Mouse (Mus musculus) heart, adult 9 months (tissue): ENCODE measurements at regions not wholly inside any gene's neighbourhood (a gene's known extent, or its start where the extent isn't known, plus 50 kb on each side); places are given as distances from the start of the nearest gene placed in this dataset.

Experiments used
- DNase-seq, 2 experiments: peaks; one replicate each; pipeline ENCODE4 v3.0.0; 2022; ENCODE audit warnings: low spot score in 2 of 2

- no peak for DNase-seq
Observed at GRCm38 (mm10) chr12:56472856-56473647, 63.7 kb downstream of the Nkx2-1 start.

- no peak for DNase-seq
Observed at GRCm38 (mm10) chr12:56470932-56471500, 65.7 kb downstream of the Nkx2-1 start.

- DNase-seq: no peak
Observed at GRCm38 (mm10) chr12:56459508-56460119, 77.1 kb downstream of the Nkx2-1 start.

GRCm38 (mm10) chr12:56458665-56459507, 77.8 kb downstream of the Nkx2-1 start:
- DNase-seq: no peak

GRCm38 (mm10) chr12:56457951-56458350, 78.8 kb downstream of the Nkx2-1 start:
- DNase-seq: no peak

GRCm38 (mm10) chr12:56457356-56457755, 79.4 kb downstream of the Nkx2-1 start:
- no peak for DNase-seq

GRCm38 (mm10) chr12:56450261-56450660, 86.4 kb downstream of the Nkx2-1 start:
- no peak for DNase-seq

- no peak for DNase-seq
Observed at GRCm38 (mm10) chr12:56448786-56449564, 87.7 kb downstream of the Nkx2-1 start.

GRCm38 (mm10) chr12:56441166-56441817, 95.4 kb downstream of the Nkx2-1 start:
- DNase-seq: no peak

GRCm38 (mm10) chr12:56440068-56440847, 94.6 kb upstream of the Mbip start:
- no peak for DNase-seq

GRCm38 (mm10) chr12:56438384-56438783, 92.7 kb upstream of the Mbip start:
- DNase-seq: no peak

- DNase-seq: no peak
Observed at GRCm38 (mm10) chr12:56437975-56438374, 92.3 kb upstream of the Mbip start.

- no peak for DNase-seq
Observed at GRCm38 (mm10) chr12:56426681-56427246, 81.1 kb upstream of the Mbip start.

GRCm38 (mm10) chr12:56416106-56416505, 70.4 kb upstream of the Mbip start:
- DNase-seq: no peak

GRCm38 (mm10) chr12:56414861-56415765, 69.4 kb upstream of the Mbip start:
- peak; percentile 24 to 34 for DNase-seq

- DNase-seq: no peak
Observed at GRCm38 (mm10) chr12:56405658-56406057, 60.0 kb upstream of the Mbip start.

- no peak for DNase-seq
Observed at GRCm38 (mm10) chr12:56404833-56405232, 59.1 kb upstream of the Mbip start.

GRCm38 (mm10) chr12:56404262-56404661, 58.6 kb upstream of the Mbip start:
- no peak for DNase-seq

GRCm38 (mm10) chr12:56403626-56404025, 57.9 kb upstream of the Mbip start:
- no peak for DNase-seq
